Comparison of ENCODE assay signal across 23 mouse cellular contexts in the genomic region with DNA sequence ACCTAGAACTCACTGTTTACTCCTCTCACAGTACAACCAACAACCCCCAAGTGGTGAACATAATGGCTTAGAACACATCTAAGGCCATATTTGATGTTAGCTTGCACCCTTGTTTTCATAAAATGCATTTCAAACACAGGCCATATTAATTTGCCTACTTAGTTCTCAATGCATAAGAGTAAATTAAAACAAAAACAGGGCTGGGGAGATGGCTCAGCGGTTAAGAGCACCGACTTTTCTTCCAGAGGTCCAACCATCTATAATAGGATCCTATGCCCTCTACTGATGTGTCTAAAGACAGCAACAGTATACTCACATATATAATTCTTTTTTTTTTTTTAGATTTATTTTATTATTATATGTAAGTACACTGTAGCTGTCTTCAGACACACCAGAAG. TPM values are rescaled to one million over a fixed set of nuclear protein-coding genes. Genes with fewer than 3 reads are reported as not detected.
DNase-seq lines count a peak whose midpoint lies in the region; ATAC-seq and TF ChIP-seq lines count a peak whose summit lies in the region.
"Had no signal": no experiment of that assay in that cellular context is flagged by ENCODE, and none has a peak within 500 bp of the region (broad histone marks: within the 10 kb centered on the region; RNA-seq: fewer than 3 reads in every experiment).

No protein-coding gene starts in this region.

- no peak overlapping the region for H3K4me3 ChIP-seq in embryonic facial prominence, embryonic 15.5 days (replicated peaks)
- no peak overlapping the region for H3K4me3 ChIP-seq in embryonic facial prominence, embryonic 10.5 days
- no peak overlapping the region for H3K4me3 ChIP-seq in midbrain, embryonic 11.5 days (ENCODE audit: low read depth, low read length)
- H3K4me3 ChIP-seq in midbrain, embryonic 10.5 days: no peak overlapping the region
- H3K4me3 ChIP-seq in stomach, postnatal 0 days (ENCODE audit: low read depth, low read length): no peak overlapping the region
- H3K4me3 ChIP-seq: forebrain, embryonic 12.5 days; heart, embryonic 10.5 days; heart, embryonic 15.5 days had no signal

- H3K4me2 ChIP-seq in embryonic facial prominence, embryonic 15.5 days (replicated peaks): no peak overlapping the region
- H3K4me2 ChIP-seq in midbrain, embryonic 11.5 days: no peak overlapping the region
- H3K4me2 ChIP-seq in stomach, postnatal 0 days (replicated peaks; ENCODE audit: low read depth): no peak overlapping the region
- H3K4me2 ChIP-seq: forebrain, embryonic 12.5 days; heart, embryonic 15.5 days; hindbrain, embryonic 14.5 days had no signal

- TF ChIP-seq CTCF in stomach, postnatal 0 days (IDR thresholded peaks at IDR 0.05; ENCODE audit: low read depth): peak; percentile 23; the same call in 1 of the 2 replicates

- TF ChIP-seq EP300 in stomach, postnatal 0 days (optimal IDR thresholded peaks at IDR 0.05): no peak

- H3K4me1 ChIP-seq in embryonic facial prominence, embryonic 15.5 days: peaks cover 4% of the 10 kb centered on the region; the same call in 1 of the 2 replicates
- H3K4me1 ChIP-seq in embryonic facial prominence, embryonic 10.5 days: peaks cover 11% of the 10 kb centered on the region
- peaks cover 2% of the 10 kb centered on the region; the same call in 1 of the 2 replicates for H3K4me1 ChIP-seq in midbrain, embryonic 11.5 days (ENCODE audit: control insufficient read depth, insufficient read depth, low read length)
- peaks cover 13% of the 10 kb centered on the region for H3K4me1 ChIP-seq in midbrain, embryonic 10.5 days
- no peaks in the 10 kb centered on the region for H3K4me1 ChIP-seq in stomach, postnatal 0 days (replicated peaks; ENCODE audit: control insufficient read depth, insufficient read depth)

- H3K9me3 ChIP-seq in embryonic facial prominence, embryonic 15.5 days (replicated peaks): no peaks in the 10 kb centered on the region
- H3K9me3 ChIP-seq in embryonic facial prominence, embryonic 10.5 days: no peaks in the 10 kb centered on the region
- H3K9me3 ChIP-seq in midbrain, embryonic 11.5 days (ENCODE audit: control insufficient read depth, low read length): no peaks in the 10 kb centered on the region
- no peaks in the 10 kb centered on the region for H3K9me3 ChIP-seq in midbrain, embryonic 10.5 days (replicated peaks)
- no peaks in the 10 kb centered on the region for H3K9me3 ChIP-seq in stomach, postnatal 0 days (ENCODE audit: control insufficient read depth, low read length)
- H3K9me3 ChIP-seq: forebrain, embryonic 12.5 days; heart, embryonic 10.5 days; heart, embryonic 15.5 days had no signal

- no peak for DNase-seq in embryonic facial prominence, embryonic 10.5 days (ENCODE audit: low spot score)
- peak; percentile 88 for DNase-seq in midbrain, embryonic 11.5 days (ENCODE audit: low spot score, missing footprints)
- DNase-seq in midbrain, embryonic 10.5 days (ENCODE audit: low spot score): no peak
- peak; percentile 65 for DNase-seq in ZHBTc4 (ENCODE audit: low read depth, low spot score)
- no peak for DNase-seq in stomach, postnatal 0 days (ENCODE audit: low spot score)
- DNase-seq in gastrocnemius, adult 18-20 months (ENCODE audit: low spot score): no peak
- DNase-seq: adrenal gland, adult 8-10 months; cerebellum, adult 11-12 months; cerebellum, adult 9-11 months; cerebellum, postnatal 36 days; gastrocnemius, postnatal 36 days; heart, adult 18-20 months; heart, postnatal 14 days; kidney, adult 2 months had no signal

- H3K36me3 ChIP-seq in embryonic facial prominence, embryonic 15.5 days: peaks cover 57% of the 10 kb centered on the region
- H3K36me3 ChIP-seq in embryonic facial prominence, embryonic 10.5 days (replicated peaks): peaks cover 84% of the 10 kb centered on the region
- H3K36me3 ChIP-seq in midbrain, embryonic 11.5 days (ENCODE audit: control insufficient read depth, insufficient read depth, low read length): peaks cover 18% of the 10 kb centered on the region; the same call in 1 of the 2 replicates
- H3K36me3 ChIP-seq in midbrain, embryonic 10.5 days: peaks cover 87% of the 10 kb centered on the region
- peaks cover 21% of the 10 kb centered on the region; the same call in 1 of the 2 replicates for H3K36me3 ChIP-seq in stomach, postnatal 0 days (ENCODE audit: control insufficient read depth, insufficient read depth, low read length)

- WGBS in embryonic facial prominence, embryonic 15.5 days: 83% methylated on average over 2 of the region's 2 CpGs
- 94% methylated on average over 2 of the region's 2 CpGs for WGBS in embryonic facial prominence, embryonic 10.5 days
- WGBS in midbrain, embryonic 11.5 days: 87% methylated on average over 2 of the region's 2 CpGs
- 95% methylated on average over 2 of the region's 2 CpGs for WGBS in midbrain, embryonic 10.5 days
- WGBS in stomach, postnatal 0 days: 81% methylated on average over 2 of the region's 2 CpGs

- H3K27me3 ChIP-seq in embryonic facial prominence, embryonic 15.5 days: no peaks in the 10 kb centered on the region
- H3K27me3 ChIP-seq in embryonic facial prominence, embryonic 10.5 days (replicated peaks; ENCODE audit: low read depth, poor library complexity, severe bottlenecking): no peaks in the 10 kb centered on the region
- H3K27me3 ChIP-seq in midbrain, embryonic 11.5 days (ENCODE audit: control insufficient read depth, insufficient read depth, low read length): no peaks in the 10 kb centered on the region
- no peaks in the 10 kb centered on the region for H3K27me3 ChIP-seq in midbrain, embryonic 10.5 days (ENCODE audit: low read depth, poor library complexity, severe bottlenecking)
- no peaks in the 10 kb centered on the region for H3K27me3 ChIP-seq in stomach, postnatal 0 days (ENCODE audit: control insufficient read depth, insufficient read depth, low read length)
- H3K27me3 ChIP-seq: forebrain, embryonic 12.5 days; heart, embryonic 15.5 days had no signal

- no peak for ATAC-seq in embryonic facial prominence, embryonic 15.5 days (ENCODE audit: insufficient number of reproducible peaks, low FRiP score, low TSS enrichment, low read depth)
- no peak for ATAC-seq in midbrain, embryonic 11.5 days (ENCODE audit: low FRiP score)
- no peak for ATAC-seq in stomach, postnatal 0 days (ENCODE audit: low FRiP score, low TSS enrichment)
- ATAC-seq in erythroblast, adult 5-6 weeks (replicated peaks; ENCODE audit: low FRiP score, poor library complexity, severe bottlenecking): no peak
- ATAC-seq: CD4-positive, CD25-positive, alpha-beta regulatory T cell, adult 4 months; intestine, embryonic 16.5 days had no signal

- H3K9ac ChIP-seq in embryonic facial prominence, embryonic 15.5 days: no peak overlapping the region
- H3K9ac ChIP-seq in midbrain, embryonic 11.5 days (ENCODE audit: low read length): no peak overlapping the region
- H3K9ac ChIP-seq in stomach, postnatal 0 days (ENCODE audit: low read length): no peak overlapping the region
- H3K9ac ChIP-seq: forebrain, embryonic 12.5 days; heart, embryonic 15.5 days; hindbrain, embryonic 14.5 days had no signal

- 0 out of 2 replicates have a peak overlapping the region, but pooled peaks have one; percentile 8 for H3K27ac ChIP-seq in embryonic facial prominence, embryonic 15.5 days (replicated peaks)
- no peak overlapping the region for H3K27ac ChIP-seq in embryonic facial prominence, embryonic 10.5 days (replicated peaks)
- H3K27ac ChIP-seq in midbrain, embryonic 11.5 days (ENCODE audit: low read depth, low read length): no peak overlapping the region
- H3K27ac ChIP-seq in midbrain, embryonic 10.5 days (replicated peaks): no peak overlapping the region
- no peak overlapping the region for H3K27ac ChIP-seq in stomach, postnatal 0 days (replicated peaks)
- H3K27ac ChIP-seq: forebrain, embryonic 12.5 days; heart, embryonic 10.5 days; heart, embryonic 15.5 days; hindbrain, embryonic 14.5 days had no signal

RNA-seq across cellular contexts. Expression of a gene that starts 13.6 kb away (rescaled TPM):
- 5,028 and 5,329 TPM in 2 replicates for polyA plus RNA-seq in embryonic facial prominence, embryonic 15.5 days (2015; fragmentation: Nextera tagmentation; extraction: Ambion mirVana)
- polyA plus RNA-seq in embryonic facial prominence, embryonic 10.5 days (2016; fragmentation: Nextera tagmentation; extraction: Ambion mirVana): 3,747 and 3,838 TPM in 2 replicates
- 4,628 and 4,661 TPM in 2 replicates for polyA plus RNA-seq in midbrain, embryonic 11.5 days (2014; fragmentation: Nextera tagmentation; extraction: Ambion mirVana)
- polyA plus RNA-seq in midbrain, embryonic 10.5 days (2016; fragmentation: Nextera tagmentation; extraction: Ambion mirVana): 3,476 and 3,775 TPM in 2 replicates
- polyA plus RNA-seq in stomach, postnatal 0 days (2015; fragmentation: Nextera tagmentation; extraction: Ambion mirVana): 2,673 and 2,818 TPM in 2 replicates
- 3,932 and 4,159 TPM in 2 replicates for total RNA-seq in erythroblast, adult 5-6 weeks (2015; ENCODE audit: low replicate concordance)
- 1,512 and 1,760 TPM in 2 replicates for total RNA-seq in erythroblast, adult 5-6 weeks (2017; ENCODE audit: low replicate concordance)
- total RNA-seq in gastrocnemius, adult 18-20 months (2021): 100 to 1,000 TPM; 424 to 467 TPM

RNA-seq across cellular contexts. Expression of a gene that starts 26.8 kb away (rescaled TPM):
- 0.88 and 1.1 TPM in 2 replicates for polyA plus RNA-seq in embryonic facial prominence, embryonic 15.5 days (2015; fragmentation: Nextera tagmentation; extraction: Ambion mirVana)
- polyA plus RNA-seq in embryonic facial prominence, embryonic 10.5 days (2016; fragmentation: Nextera tagmentation; extraction: Ambion mirVana): 0.30 and 0.78 TPM in 2 replicates
- polyA plus RNA-seq in midbrain, embryonic 11.5 days (2014; fragmentation: Nextera tagmentation; extraction: Ambion mirVana): 0.52 and 1.1 TPM in 2 replicates
- 0.44 and 0.68 TPM in 2 replicates for polyA plus RNA-seq in midbrain, embryonic 10.5 days (2016; fragmentation: Nextera tagmentation; extraction: Ambion mirVana)
- 0.72 and 1.1 TPM in 2 replicates for polyA plus RNA-seq in stomach, postnatal 0 days (2015; fragmentation: Nextera tagmentation; extraction: Ambion mirVana)
- not detected in 2 replicates for total RNA-seq in erythroblast, adult 5-6 weeks (2015; ENCODE audit: low replicate concordance)
- not detected in 2 replicates for total RNA-seq in erythroblast, adult 5-6 weeks (2017; ENCODE audit: low replicate concordance)
- not detected for total RNA-seq in gastrocnemius, adult 18-20 months (2021)
- total RNA-seq: gastrocnemius, adult 8-10 months; gastrocnemius, postnatal 36 days; heart, adult 18-20 months; heart, postnatal 14 days had no signal

RNA-seq across cellular contexts. Expression of a gene that starts 27.4 kb away (rescaled TPM):
- 21.2 and 23.6 TPM in 2 replicates for polyA plus RNA-seq in embryonic facial prominence, embryonic 15.5 days (2015; fragmentation: Nextera tagmentation; extraction: Ambion mirVana)
- polyA plus RNA-seq in embryonic facial prominence, embryonic 10.5 days (2016; fragmentation: Nextera tagmentation; extraction: Ambion mirVana): 23.0 and 23.8 TPM in 2 replicates
- 26.0 and 28.3 TPM in 2 replicates for polyA plus RNA-seq in midbrain, embryonic 11.5 days (2014; fragmentation: Nextera tagmentation; extraction: Ambion mirVana)
- 24.4 and 28.4 TPM in 2 replicates for polyA plus RNA-seq in midbrain, embryonic 10.5 days (2016; fragmentation: Nextera tagmentation; extraction: Ambion mirVana)
- polyA plus RNA-seq in stomach, postnatal 0 days (2015; fragmentation: Nextera tagmentation; extraction: Ambion mirVana): 11.7 and 12.1 TPM in 2 replicates
- 7.3 and 14.2 TPM in 2 replicates for total RNA-seq in erythroblast, adult 5-6 weeks (2015; ENCODE audit: low replicate concordance)
- total RNA-seq in erythroblast, adult 5-6 weeks (2017; ENCODE audit: low replicate concordance): 6.9 and 22.0 TPM in 2 replicates
- 10 to 100 TPM; 18.1 to 18.3 TPM for total RNA-seq in gastrocnemius, adult 18-20 months (2021)

RNA-seq across cellular contexts. Expression of a gene that starts 32.3 kb away (rescaled TPM):
- polyA plus RNA-seq in embryonic facial prominence, embryonic 15.5 days (2015; fragmentation: Nextera tagmentation; extraction: Ambion mirVana): 2.5 and 3.3 TPM in 2 replicates
- polyA plus RNA-seq in embryonic facial prominence, embryonic 10.5 days (2016; fragmentation: Nextera tagmentation; extraction: Ambion mirVana): 0.21 and 0.55 TPM in 2 replicates
- 0.51 and 0.63 TPM in 2 replicates for polyA plus RNA-seq in midbrain, embryonic 11.5 days (2014; fragmentation: Nextera tagmentation; extraction: Ambion mirVana)
- 0.30 and 0.53 TPM in 2 replicates for polyA plus RNA-seq in midbrain, embryonic 10.5 days (2016; fragmentation: Nextera tagmentation; extraction: Ambion mirVana)
- polyA plus RNA-seq in stomach, postnatal 0 days (2015; fragmentation: Nextera tagmentation; extraction: Ambion mirVana): 1.4 and 1.6 TPM in 2 replicates
- 8.8 and 9.2 TPM in 2 replicates for total RNA-seq in erythroblast, adult 5-6 weeks (2015; ENCODE audit: low replicate concordance)
- total RNA-seq in erythroblast, adult 5-6 weeks (2017; ENCODE audit: low replicate concordance): 2.4 and 3.9 TPM in 2 replicates
- total RNA-seq in gastrocnemius, adult 18-20 months (2021): under 1 TPM; 0.11 to 0.14 TPM

Comparison
In these comparisons a context has a peak if more than half of its experiments do, and no peak if none do; other contexts are left out.
1. DNase-seq: peak in midbrain, embryonic 11.5 days (single experiment) and ZHBTc4 (single experiment); none in embryonic facial prominence, embryonic 10.5 days (single experiment), midbrain, embryonic 10.5 days (single experiment), stomach, postnatal 0 days (single experiment) and gastrocnemius, adult 18-20 months (single experiment).